Mouse (Mus musculus) kidney, postnatal 14 days (tissue): ENCODE measurements around the gene Mfsd4b1.

ENCODE experiments used
- DNase-seq: peaks from one replicate; pipeline ENCODE4 v3.0.0; 2022; ENCODE audit warnings: mixed read lengths

Gene Mfsd4b1

GRCm38 (mm10) chr10:39958266-39958665 lies 66.8 kb downstream of the Mfsd4b1 start:
- peak; percentile 27 for DNase-seq

GRCm38 (mm10) chr10:39956340-39956878 lies 68.7 kb downstream of the Mfsd4b1 start:
- DNase-seq: peak; percentile 71

- no peak for DNase-seq
Observed at GRCm38 (mm10) chr10:39955163-39955562, 69.9 kb downstream of the Mfsd4b1 start.
